Mouse (Mus musculus) left cerebral cortex, postnatal 25 days (tissue): ENCODE results near the gene Gdf7. TPM values are rescaled to one million over a fixed set of nuclear protein-coding genes. Genes with fewer than 3 reads are reported as not detected.
A peak's percentile ranks its signal among the peaks of the same experiment; 100 is the strongest.

Experiments
- DNase-seq, 2 experiments: peaks; one replicate each; pipeline ENCODE4 v3.0.0; 2022; ENCODE audit warnings: low spot score in 2 of 2, mixed read lengths in 1 of 2
- intact Hi-C: fragments of 180-260 bp; cut with DNase I; formaldehyde crosslinking; loops from one replicate; pipeline ENCODE4 v1.15.1; 2025
- total RNA-seq, 2 experiments: library from RNA; stranded (reverse); gene quantifications; 2 replicates each; pipeline ENCODE4 v1.2.3; 2021

Gene Gdf7
- total RNA-seq, 2 experiments from 2014 or later = 0.71 to 0.85 TPM

- intact Hi-C loops = no loop called here
- DNase-seq = no peak
Measured at GRCm38 (mm10) chr12:8331489-8332173, 29.9 kb upstream of the Gdf7 start.

- intact Hi-C loops = no loop called here
- no peak for DNase-seq
Measured at GRCm38 (mm10) chr12:8329236-8329635, 27.5 kb upstream of the Gdf7 start.

- DNase-seq = no peak
- intact Hi-C loops = loop anchor here (1.0 kb wide), 2 partner anchors 175 to 220 kb away; no protein-coding TSS in a partner anchor
Measured at GRCm38 (mm10) chr12:8327675-8328053, 25.9 kb upstream of the Gdf7 start.

- intact Hi-C loops = loop anchor here (1.0 kb wide), 2 partner anchors 175 to 220 kb away; no protein-coding TSS in a partner anchor
- peak; percentile 96 for DNase-seq
Measured at GRCm38 (mm10) chr12:8326825-8327674, 25.3 kb upstream of the Gdf7 start.

GRCm38 (mm10) chr12:8325943-8326522, 24.3 kb upstream of the Gdf7 start:
- DNase-seq = peak in 1 of 2 experiments; percentile 52
- intact Hi-C loops = no loop called here

GRCm38 (mm10) chr12:8325245-8325942, 23.6 kb upstream of the Gdf7 start:
- intact Hi-C loops = no loop called here

GRCm38 (mm10) chr12:8324086-8324485, 22.3 kb upstream of the Gdf7 start:
- DNase-seq = no peak
- intact Hi-C loops = no loop called here

More at GRCm38 (mm10) chr12:8325245-8325942, 23.6 kb upstream of the Gdf7 start:
- no peak for DNase-seq

GRCm38 (mm10) chr12:8321506-8321905, 19.8 kb upstream of the Gdf7 start:
- intact Hi-C loops = no loop called here
- DNase-seq = no peak

- intact Hi-C loops = no loop called here
- DNase-seq = peak; percentile 84
Measured at GRCm38 (mm10) chr12:8320084-8320713, 18.4 kb upstream of the Gdf7 start.

- intact Hi-C loops = no loop called here
- no peak for DNase-seq
Measured at GRCm38 (mm10) chr12:8316541-8316940, 14.8 kb upstream of the Gdf7 start.

GRCm38 (mm10) chr12:8313773-8314172, 12.0 kb upstream of the Gdf7 start:
- intact Hi-C loops = no loop called here
- DNase-seq = no peak

- DNase-seq = peak; percentile 82 to 89
- intact Hi-C loops = no loop called here
Measured at GRCm38 (mm10) chr12:8313270-8313771, 11.6 kb upstream of the Gdf7 start, which contains the start of gene Hs1bp3. Gene Hs1bp3, plus strand, starts transcription at chr12:8313432.

GRCm38 (mm10) chr12:8312266-8312665, 10.5 kb upstream of the Gdf7 start:
- intact Hi-C loops = no loop called here
- DNase-seq = no peak

- no peak for DNase-seq
- intact Hi-C loops = no loop called here
Measured at GRCm38 (mm10) chr12:8310992-8311391, 9.2 kb upstream of the Gdf7 start.

- intact Hi-C loops = loop anchor here (1.0 to 2.0 kb wide), 2 partner anchors 248 to 316 kb away; no protein-coding TSS in a partner anchor
Measured at GRCm38 (mm10) chr12:8306910-8307309, 5.2 kb upstream of the Gdf7 start.

GRCm38 (mm10) chr12:8306432-8306831, 4.7 kb upstream of the Gdf7 start:
- intact Hi-C loops = loop anchor here (1.0 to 2.0 kb wide), 2 partner anchors 247 to 316 kb away; no protein-coding TSS in a partner anchor
- peak; percentile 65 to 69 for DNase-seq

More at GRCm38 (mm10) chr12:8306910-8307309, 5.2 kb upstream of the Gdf7 start:
- no peak for DNase-seq

- intact Hi-C loops = no loop called here
- DNase-seq = no peak
Measured at GRCm38 (mm10) chr12:8305258-8305657, 3.5 kb upstream of the Gdf7 start.

- no peak for DNase-seq
- intact Hi-C loops = no loop called here
Measured at GRCm38 (mm10) chr12:8301011-8301814, 541 bp downstream of the Gdf7 start.
